Mouse (Mus musculus): ENCODE measurements around the gene Colca2. TPM values are rescaled to one million over a fixed set of nuclear protein-coding genes. Genes with fewer than 3 reads are reported as not detected.
A peak's percentile ranks its signal among the peaks of the same experiment; 100 is the strongest.

Colca2 gene
- polyA plus RNA-seq, 1 experiment from 2014 or later: 0.62 TPM

GRCm38 (mm10) chr9:51277834-51278498 lies 403 bp downstream of the Colca2 start:
- ATAC-seq (ENCODE audit: low FRiP score) (peak; percentile 34; the same call in 1 of the 2 replicates), DNase-seq (ENCODE audit: low spot score) (no peak)
- WGBS: 25% methylated on average over 13 of the region's 13 CpGs
- H3K27ac ChIP-seq: no peak overlapping the region
- H3K36me3 ChIP-seq (replicated peaks; ENCODE audit: control insufficient read depth, insufficient read depth): no peaks in the 10 kb centered on the region
- peak overlapping the region; percentile 69 for H3K4me2 ChIP-seq (replicated peaks)
- peaks cover 23% of the 10 kb centered on the region for H3K27me3 ChIP-seq (ENCODE audit: control insufficient read depth, insufficient read depth, low read length)
- H3K4me3 ChIP-seq (replicated peaks; ENCODE audit: low read length): peak overlapping the region; percentile 41
- peaks cover 17% of the 10 kb centered on the region; the same call in 1 of the 2 replicates for H3K4me1 ChIP-seq (replicated peaks; ENCODE audit: control insufficient read depth, insufficient read depth, low read length)
- H3K9me3 ChIP-seq (ENCODE audit: control insufficient read depth, low read length): no peaks in the 10 kb centered on the region
- H3K9ac ChIP-seq: peak overlapping the region; percentile 49

DNA sequence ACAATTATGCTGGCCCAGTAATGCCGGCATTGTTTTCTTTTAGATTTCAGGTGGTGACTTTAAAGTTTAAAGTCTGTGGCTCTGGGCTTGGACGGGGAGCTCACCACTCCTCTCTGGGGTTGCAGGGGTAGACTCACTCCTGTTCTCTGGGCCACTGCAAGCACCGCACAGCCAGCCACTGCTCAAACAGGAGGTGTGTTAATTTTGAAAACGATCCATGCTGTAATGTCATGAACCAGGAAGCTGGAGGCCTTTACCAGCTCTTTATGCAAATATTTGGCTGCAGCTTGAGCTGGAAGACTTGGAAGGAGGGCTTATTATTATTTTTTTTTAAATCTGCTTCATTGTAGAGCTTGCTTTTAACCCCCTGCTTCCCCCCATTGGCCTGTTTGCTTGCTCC lies 3.7 kb downstream of the Colca2 start:
- no peak for ATAC-seq (ENCODE audit: low FRiP score)

GRCm38 (mm10) chr9:51273581-51274154 lies 4.7 kb downstream of the Colca2 start:
- Histone ChIP-seq H3K4me3 (replicated peaks; ENCODE audit: low read length) (no peak overlapping the region), H3K9me3 (ENCODE audit: control insufficient read depth, low read length) (no peaks in the 10 kb centered on the region), H3K27me3 (ENCODE audit: control insufficient read depth, insufficient read depth, low read length) (peaks cover 8% of the 10 kb centered on the region), H3K9ac (no peak overlapping the region), H3K4me2 (replicated peaks) (no peak overlapping the region), H3K27ac (no peak overlapping the region), H3K36me3 (replicated peaks; ENCODE audit: control insufficient read depth, insufficient read depth) (no peaks in the 10 kb centered on the region), H3K4me1 (replicated peaks; ENCODE audit: control insufficient read depth, insufficient read depth, low read length) (peaks cover 10% of the 10 kb centered on the region; the same call in 1 of the 2 replicates)
- ATAC-seq (ENCODE audit: low FRiP score): no peak
- no peak for DNase-seq (ENCODE audit: low spot score)
- WGBS: 70% methylated on average over 9 of the region's 9 CpGs

More for the DNA sequence above, 3.7 kb downstream of the Colca2 start:
- H3K27ac ChIP-seq: no peak overlapping the region
- no peak overlapping the region for H3K4me2 ChIP-seq (replicated peaks)
- no peak for DNase-seq (ENCODE audit: low spot score)
- 51% methylated on average over 4 of the region's 4 CpGs for WGBS
- H3K4me3 ChIP-seq (replicated peaks; ENCODE audit: low read length): no peak overlapping the region
- H3K36me3 ChIP-seq (replicated peaks; ENCODE audit: control insufficient read depth, insufficient read depth): no peaks in the 10 kb centered on the region
- peaks cover 17% of the 10 kb centered on the region; the same call in 1 of the 2 replicates for H3K4me1 ChIP-seq (replicated peaks; ENCODE audit: control insufficient read depth, insufficient read depth, low read length)
- no peak overlapping the region for H3K9ac ChIP-seq
- peaks cover 14% of the 10 kb centered on the region for H3K27me3 ChIP-seq (ENCODE audit: control insufficient read depth, insufficient read depth, low read length)
- H3K9me3 ChIP-seq (ENCODE audit: control insufficient read depth, low read length): no peaks in the 10 kb centered on the region

DNA sequence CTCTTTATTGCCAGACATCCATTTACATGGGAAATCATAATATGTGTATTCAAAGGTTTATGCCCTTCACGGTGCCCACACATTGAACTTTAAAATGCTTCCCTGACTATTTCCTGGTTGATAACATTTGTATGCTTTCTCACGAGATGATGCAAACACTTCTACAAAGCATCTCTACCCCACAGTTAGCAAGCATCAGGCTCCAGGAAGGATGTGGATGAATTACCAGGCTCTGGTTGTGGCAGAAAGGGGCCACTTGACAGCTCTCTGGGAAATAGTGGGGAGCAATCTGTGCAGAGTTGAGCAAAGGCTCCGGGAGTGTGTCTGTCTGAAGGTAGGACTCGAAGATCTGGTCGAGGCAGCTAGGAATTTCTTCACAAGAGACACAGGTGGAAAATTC lies 6.3 kb downstream of the Colca2 start:
- Histone ChIP-seq H3K27me3 (ENCODE audit: control insufficient read depth, insufficient read depth, low read length) (no peaks in the 10 kb centered on the region), H3K9ac (no peak overlapping the region), H3K27ac (no peak overlapping the region), H3K9me3 (ENCODE audit: control insufficient read depth, low read length) (no peaks in the 10 kb centered on the region), H3K4me3 (replicated peaks; ENCODE audit: low read length) (no peak overlapping the region), H3K4me2 (replicated peaks) (no peak overlapping the region), H3K4me1 (replicated peaks; ENCODE audit: control insufficient read depth, insufficient read depth, low read length) (no peaks in the 10 kb centered on the region), H3K36me3 (replicated peaks; ENCODE audit: control insufficient read depth, insufficient read depth) (no peaks in the 10 kb centered on the region)
- no peak for DNase-seq (ENCODE audit: low spot score)
- WGBS: 89% methylated on average over 5 of the region's 5 CpGs
- no peak for ATAC-seq (ENCODE audit: low FRiP score)

DNA sequence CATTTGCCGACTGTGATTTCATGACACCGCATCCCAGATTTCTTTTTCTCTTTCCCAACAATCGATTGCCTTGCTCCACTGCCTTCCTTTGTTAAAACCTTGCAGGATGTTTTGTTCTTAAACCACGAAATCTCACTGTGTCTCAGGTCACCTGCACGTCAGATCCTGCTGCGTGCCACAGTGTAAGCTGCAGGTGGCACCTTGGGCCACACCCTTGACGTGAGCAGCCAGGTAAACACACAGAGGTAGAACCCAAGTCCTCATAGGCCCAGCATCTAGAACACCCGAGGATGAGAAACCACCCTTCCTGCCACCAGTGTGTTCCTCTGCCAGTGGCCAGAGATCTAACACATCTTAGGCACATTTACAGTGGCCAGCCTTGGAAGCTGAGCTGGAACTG lies 7.3 kb downstream of the Colca2 start:
- Histone ChIP-seq H3K4me3 (replicated peaks; ENCODE audit: low read length) (no peak overlapping the region), H3K4me1 (replicated peaks; ENCODE audit: control insufficient read depth, insufficient read depth, low read length) (no peaks in the 10 kb centered on the region), H3K9ac (no peak overlapping the region), H3K27ac (no peak overlapping the region), H3K27me3 (ENCODE audit: control insufficient read depth, insufficient read depth, low read length) (no peaks in the 10 kb centered on the region), H3K4me2 (replicated peaks) (no peak overlapping the region), H3K36me3 (replicated peaks; ENCODE audit: control insufficient read depth, insufficient read depth) (no peaks in the 10 kb centered on the region), H3K9me3 (ENCODE audit: control insufficient read depth, low read length) (no peaks in the 10 kb centered on the region)
- ATAC-seq (ENCODE audit: low FRiP score): no peak
- 62% methylated on average over 8 of the region's 8 CpGs for WGBS
- no peak for DNase-seq (ENCODE audit: low spot score)

GRCm38 (mm10) chr9:51268852-51269251 lies 9.5 kb downstream of the Colca2 start:
- H3K4me3 ChIP-seq (replicated peaks; ENCODE audit: low read length): no peak overlapping the region
- no peaks in the 10 kb centered on the region for H3K27me3 ChIP-seq (ENCODE audit: control insufficient read depth, insufficient read depth, low read length)
- no peak for DNase-seq (ENCODE audit: low spot score)
- no peak overlapping the region for H3K4me2 ChIP-seq (replicated peaks)
- 80% methylated on average over 5 of the region's 5 CpGs for WGBS
- no peak for ATAC-seq (ENCODE audit: low FRiP score)
- no peaks in the 10 kb centered on the region for H3K9me3 ChIP-seq (ENCODE audit: control insufficient read depth, low read length)
- H3K9ac ChIP-seq: no peak overlapping the region
- H3K4me1 ChIP-seq (replicated peaks; ENCODE audit: control insufficient read depth, insufficient read depth, low read length): no peaks in the 10 kb centered on the region
- no peak overlapping the region for H3K27ac ChIP-seq
- H3K36me3 ChIP-seq (replicated peaks; ENCODE audit: control insufficient read depth, insufficient read depth): no peaks in the 10 kb centered on the region

DNA sequence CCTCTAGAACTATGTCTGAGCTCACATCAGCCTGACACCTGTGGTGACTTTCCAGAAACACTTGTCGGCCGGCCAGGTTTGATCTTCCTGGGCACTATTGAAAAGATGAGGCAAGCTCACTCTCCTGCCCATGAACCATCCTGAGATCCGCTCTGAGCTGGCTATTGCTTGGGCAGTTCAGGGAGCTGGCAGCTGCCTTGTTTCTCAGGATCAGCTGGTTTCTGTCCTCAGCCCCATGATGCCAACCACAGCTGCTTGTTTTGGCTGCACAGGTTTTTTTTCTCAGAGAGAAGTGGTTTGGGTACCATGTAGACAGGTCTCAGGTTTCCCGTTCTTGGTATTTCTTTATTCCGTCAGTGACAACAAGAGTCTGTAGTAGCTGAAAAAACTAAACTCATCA lies 19.9 kb downstream of the Colca2 start:
- Histone ChIP-seq H3K27me3 (ENCODE audit: control insufficient read depth, insufficient read depth, low read length) (no peaks in the 10 kb centered on the region), H3K4me3 (replicated peaks; ENCODE audit: low read length) (no peak overlapping the region), H3K4me2 (replicated peaks) (no peak overlapping the region), H3K9me3 (ENCODE audit: control insufficient read depth, low read length) (no peaks in the 10 kb centered on the region), H3K9ac (no peak overlapping the region), H3K36me3 (replicated peaks; ENCODE audit: control insufficient read depth, insufficient read depth) (no peaks in the 10 kb centered on the region), H3K4me1 (replicated peaks; ENCODE audit: control insufficient read depth, insufficient read depth, low read length) (no peaks in the 10 kb centered on the region), H3K27ac (no peak overlapping the region)
- DNase-seq (ENCODE audit: low spot score) (no peak), ATAC-seq (ENCODE audit: low FRiP score) (no peak)
- WGBS: 88% methylated on average over 5 of the region's 5 CpGs

- Histone ChIP-seq H3K4me2 (replicated peaks) (no peak overlapping the region), H3K27me3 (ENCODE audit: control insufficient read depth, insufficient read depth, low read length) (no peaks in the 10 kb centered on the region), H3K36me3 (replicated peaks; ENCODE audit: control insufficient read depth, insufficient read depth) (no peaks in the 10 kb centered on the region), H3K9ac (no peak overlapping the region), H3K4me3 (replicated peaks; ENCODE audit: low read length) (no peak overlapping the region), H3K4me1 (replicated peaks; ENCODE audit: control insufficient read depth, insufficient read depth, low read length) (no peaks in the 10 kb centered on the region), H3K9me3 (ENCODE audit: control insufficient read depth, low read length) (no peaks in the 10 kb centered on the region), H3K27ac (no peak overlapping the region)
- no peak for ATAC-seq (ENCODE audit: low FRiP score)
- no peak for DNase-seq (ENCODE audit: low spot score)
- WGBS: 65% methylated on average over 4 of the region's 4 CpGs
These were observed 21.4 kb downstream of the Colca2 start for GRCm38 (mm10) chr9:51256780-51257502.

GRCm38 (mm10) chr9:51238741-51239385 lies 39.5 kb downstream of the Colca2 start:
- H3K9me3 ChIP-seq (ENCODE audit: control insufficient read depth, low read length): no peaks in the 10 kb centered on the region
- WGBS: 63% methylated on average over 12 of the region's 12 CpGs
- 0 out of 2 replicates have a peak overlapping the region, but pooled peaks have one; percentile 14 for H3K27ac ChIP-seq
- DNase-seq (ENCODE audit: low spot score) (no peak), ATAC-seq (ENCODE audit: low FRiP score) (no peak)
- no peak overlapping the region for H3K9ac ChIP-seq
- H3K4me3 ChIP-seq (replicated peaks; ENCODE audit: low read length): no peak overlapping the region
- no peak overlapping the region for H3K4me2 ChIP-seq (replicated peaks)
- no peaks in the 10 kb centered on the region for H3K27me3 ChIP-seq (ENCODE audit: control insufficient read depth, insufficient read depth, low read length)
- H3K36me3 ChIP-seq (replicated peaks; ENCODE audit: control insufficient read depth, insufficient read depth): no peaks in the 10 kb centered on the region
- peaks cover 4% of the 10 kb centered on the region; the same call in 1 of the 2 replicates for H3K4me1 ChIP-seq (replicated peaks; ENCODE audit: control insufficient read depth, insufficient read depth, low read length)

All from hindbrain, embryonic 14.5 days (tissue).